Mouse (Mus musculus) right cerebral cortex, postnatal 10 days (tissue): ENCODE data around the gene Cr2.
"Not testable (repeated sequence)": the region's sequence is repeated elsewhere in the genome, so short reads cannot be mapped to it uniquely, and the experiment has no call there.

Experiments
- DNase-seq, 2 experiments: peaks; one replicate each; pipeline ENCODE4 v3.0.0; 2021; ENCODE audit warnings: low spot score in 2 of 2

Cr2 gene

DNA sequence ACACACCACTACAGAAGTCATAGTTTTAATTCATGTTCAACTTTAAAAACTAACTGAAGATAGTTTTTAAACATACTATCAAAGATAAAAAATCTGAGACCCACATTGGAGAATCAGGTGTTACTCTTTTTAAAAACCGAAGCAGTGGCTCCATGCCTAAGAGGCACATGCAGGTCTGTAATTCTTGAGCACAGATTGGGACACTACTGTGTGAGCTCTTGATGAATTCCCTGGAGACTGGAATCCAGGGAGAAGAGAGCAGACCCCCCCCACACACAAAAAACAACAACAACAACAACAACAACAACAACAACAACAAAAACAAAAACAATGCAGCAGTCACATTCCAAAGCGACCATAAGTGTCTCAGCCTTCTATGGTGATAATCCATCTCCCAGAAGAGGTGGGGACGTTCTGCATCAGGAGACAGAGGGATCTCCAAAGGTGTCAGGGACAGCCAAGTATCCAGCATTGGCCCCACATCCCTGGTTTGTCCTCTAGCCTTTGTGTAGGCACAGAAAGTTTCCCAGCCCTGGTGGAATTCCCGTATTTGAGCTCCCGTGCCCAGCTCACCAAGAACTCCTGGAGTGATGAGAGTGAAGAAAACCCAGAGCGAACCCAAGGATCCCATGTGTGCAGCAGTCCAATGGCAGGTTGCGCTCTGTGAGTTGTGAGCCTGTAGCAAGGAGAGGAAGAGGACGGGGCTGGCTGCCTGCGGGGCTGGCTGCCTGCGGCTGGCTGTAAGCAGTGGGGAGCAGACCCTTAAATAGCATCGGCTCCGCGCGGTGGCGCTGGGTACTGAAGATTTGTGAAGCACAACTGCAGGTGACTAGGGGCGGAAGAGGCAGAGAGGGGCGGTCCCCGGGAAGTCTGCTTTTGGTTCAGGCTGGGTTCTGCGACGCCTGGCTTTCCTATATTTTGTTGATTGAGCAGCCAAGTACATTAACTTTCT lies at the start of gene Cr2:
Gene Cr2, minus strand, starts transcription at position 737 of the 952 bp plus-strand sequence.
- peak; percentile 78 to 81 for DNase-seq

DNA sequence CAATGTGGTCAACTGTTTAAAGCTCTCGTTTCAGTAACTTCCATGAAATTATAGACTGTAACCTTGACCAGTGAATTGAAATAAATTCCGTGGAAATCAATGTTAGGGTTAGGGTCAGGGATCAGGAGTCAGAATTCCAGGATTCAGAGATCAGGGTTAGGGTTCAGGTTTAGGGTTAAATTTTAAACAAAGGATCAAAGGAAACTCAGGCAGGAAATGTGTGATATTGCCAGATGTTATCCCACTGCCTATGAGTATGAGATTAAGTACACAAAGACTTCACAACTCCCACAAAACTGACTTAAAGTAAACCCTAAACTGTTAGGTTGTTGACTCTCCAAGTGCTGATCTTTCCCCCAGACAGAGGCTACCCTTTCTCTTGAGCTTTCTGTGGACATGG lies 45.3 kb upstream of the Cr2 start:
- no peak for DNase-seq

DNA sequence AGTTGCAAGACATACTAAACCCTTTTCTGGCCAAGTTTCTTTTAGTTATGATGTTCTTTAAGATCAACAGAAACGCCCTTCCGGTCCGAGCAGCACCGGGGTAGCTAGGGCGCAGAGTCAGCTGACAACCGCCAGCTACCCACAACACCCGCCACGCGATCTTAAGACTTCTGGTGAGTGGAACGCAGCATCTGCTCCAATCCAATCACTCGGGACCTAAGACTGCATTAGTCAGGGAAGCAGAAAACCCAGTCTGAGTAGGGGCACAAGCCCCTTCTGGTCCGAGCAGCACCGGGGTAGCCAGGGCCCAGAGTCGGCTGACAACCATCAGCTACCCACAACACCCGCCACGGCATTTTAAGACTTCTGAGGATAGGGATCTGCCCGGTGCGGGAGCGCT lies 36.3 kb upstream of the Cr2 start:
- DNase-seq, result not testable (repeated sequence)

DNA sequence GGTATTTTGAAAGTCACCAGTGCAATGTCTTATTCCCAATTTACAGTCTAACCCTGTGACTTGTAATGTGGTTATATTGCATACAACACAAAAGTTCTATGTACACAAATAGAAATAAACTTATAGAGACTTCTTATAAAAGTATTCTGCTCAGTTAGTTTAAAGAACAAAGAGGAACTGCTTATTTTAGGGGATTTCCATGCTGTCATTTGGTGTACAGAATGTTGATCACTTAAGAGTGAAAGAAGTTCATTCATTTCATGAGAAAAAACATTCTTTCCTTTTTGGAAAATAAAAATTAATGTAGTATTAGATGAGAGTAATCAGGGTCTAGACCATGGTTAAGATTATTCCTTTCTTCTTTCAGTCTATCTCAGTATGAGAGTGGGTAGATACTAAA lies 8.2 kb upstream of the Cr2 start:
- no peak for DNase-seq

DNA sequence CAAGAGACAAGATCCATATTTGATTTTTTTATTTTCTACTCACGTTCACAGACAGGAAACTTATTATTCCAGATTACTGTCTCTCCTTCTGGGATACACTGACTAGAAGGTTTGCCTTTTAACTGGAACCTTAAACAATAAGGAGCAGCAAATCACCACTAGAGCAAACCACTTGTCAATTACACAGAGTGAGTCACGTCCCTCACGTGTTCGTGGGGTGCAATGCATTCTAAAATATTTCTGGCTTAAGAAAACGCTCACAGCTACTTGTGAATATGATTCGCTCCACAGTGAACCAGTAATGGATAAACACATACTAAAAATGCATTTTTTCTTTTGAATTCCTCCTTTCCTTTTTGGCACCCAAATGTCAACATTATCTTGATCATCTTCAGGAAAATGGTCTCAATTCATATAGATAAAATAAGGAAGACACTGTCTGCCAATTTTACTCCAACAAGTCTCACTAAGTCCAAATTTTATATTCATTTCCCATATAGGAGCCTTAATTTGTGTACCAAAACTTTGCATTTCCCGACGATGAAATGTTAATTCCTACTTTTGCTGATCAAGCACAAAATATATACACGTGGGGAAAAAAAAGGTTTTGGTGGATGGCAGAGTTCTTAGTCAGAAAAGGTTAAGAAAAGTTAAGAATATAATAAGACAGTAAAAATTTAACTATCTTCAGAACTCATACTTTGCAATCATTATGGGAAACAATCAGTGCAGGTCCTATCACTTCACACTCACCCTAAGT lies 11.3 kb downstream of the Cr2 start:
- no peak for DNase-seq

DNA sequence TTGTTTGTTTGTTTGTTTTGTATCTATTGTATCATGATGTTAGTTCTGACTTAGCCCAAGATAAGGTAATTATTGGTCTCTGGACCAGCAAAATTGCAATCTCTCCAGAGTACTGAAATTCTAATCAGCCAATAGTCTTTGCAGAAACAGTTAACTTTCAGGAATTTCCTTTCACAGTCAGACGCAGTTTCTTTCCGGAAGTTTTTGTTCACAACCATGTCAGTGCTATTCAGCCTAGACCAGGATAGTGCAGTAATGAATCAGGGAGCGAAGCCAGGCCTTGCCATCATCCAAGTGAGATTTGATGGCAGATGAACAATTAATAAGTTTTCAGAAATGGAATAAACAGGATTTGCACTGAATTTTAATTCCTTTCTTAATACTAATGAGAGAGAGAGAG lies 44.4 kb downstream of the Cr2 start:
- DNase-seq, result no peak

DNA sequence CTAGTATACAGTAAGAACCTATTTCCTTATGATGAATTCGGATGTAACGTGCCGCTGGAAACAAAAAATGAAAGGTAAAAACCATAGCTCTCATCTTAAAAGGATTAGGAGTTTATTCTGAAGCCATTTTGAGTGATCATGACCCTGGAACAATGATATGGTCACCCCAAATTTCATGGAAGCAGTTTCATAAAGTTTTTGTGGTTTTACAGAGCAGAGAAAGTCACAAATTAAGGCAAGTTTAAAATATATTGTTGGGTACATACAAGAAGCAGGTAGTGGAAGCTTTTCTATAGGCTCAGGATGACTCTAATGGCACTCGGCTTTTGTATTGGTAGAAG lies 44.9 kb downstream of the Cr2 start:
- no peak for DNase-seq

DNA sequence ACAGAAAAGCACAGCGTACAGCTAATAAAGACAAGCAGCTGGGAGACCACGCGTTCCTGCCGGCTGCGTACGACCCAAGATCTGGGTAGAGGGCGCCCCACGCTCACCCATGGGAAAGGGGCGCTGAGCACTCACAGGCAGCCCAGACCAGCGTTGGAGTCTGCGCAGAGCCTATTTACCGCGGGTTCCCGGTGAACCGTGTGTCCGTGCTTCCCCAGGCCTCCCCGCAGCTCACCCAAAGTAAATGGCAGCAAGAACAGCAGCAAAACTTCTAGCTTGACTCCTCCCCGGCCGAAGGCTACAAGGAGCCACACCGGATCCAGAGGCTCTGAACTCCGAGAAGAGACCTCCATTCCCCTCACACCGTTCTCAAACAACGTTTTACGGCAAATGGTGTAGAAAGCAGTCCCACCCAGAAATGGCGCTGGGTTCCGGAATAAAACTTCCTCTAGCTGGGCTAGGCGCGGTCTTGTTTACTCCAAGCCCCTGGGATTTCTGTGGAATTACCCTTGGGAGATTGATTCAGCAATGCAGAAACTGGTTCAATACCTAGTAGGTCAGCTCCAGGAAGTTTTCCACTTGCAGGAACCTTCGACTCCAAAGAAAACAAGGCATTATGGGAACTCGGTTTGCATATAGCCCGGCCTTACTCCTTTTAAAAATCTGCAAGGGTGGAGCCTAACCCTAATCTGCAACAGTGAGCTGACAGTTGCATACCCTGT lies 45.4 kb downstream of the Cr2 start, which contains the start of gene Cr1l:
Gene Cr1l, minus strand, starts transcription at position 634 of the 722 bp plus-strand sequence.
- peak; percentile 93 to 94 for DNase-seq

DNA sequence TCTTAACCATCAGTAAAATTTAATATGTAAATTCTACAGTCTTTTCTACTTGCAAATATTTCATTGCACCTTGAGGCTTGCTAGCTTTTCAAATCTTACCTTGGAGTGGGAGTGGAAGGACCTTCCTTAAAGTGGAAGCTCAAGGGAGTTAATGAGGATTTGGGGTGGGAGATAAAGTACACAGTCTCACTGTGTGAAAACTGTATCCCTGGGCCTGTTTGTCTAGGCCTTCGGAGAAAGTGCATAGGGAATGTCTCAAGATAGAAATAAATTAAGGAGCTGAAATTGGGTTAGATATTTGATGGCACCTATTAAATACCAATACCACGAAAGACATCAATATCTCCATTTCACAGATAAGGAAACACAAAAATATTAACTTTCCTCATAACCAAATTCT lies 46.0 kb downstream of the Cr2 start:
- no peak for DNase-seq

DNA sequence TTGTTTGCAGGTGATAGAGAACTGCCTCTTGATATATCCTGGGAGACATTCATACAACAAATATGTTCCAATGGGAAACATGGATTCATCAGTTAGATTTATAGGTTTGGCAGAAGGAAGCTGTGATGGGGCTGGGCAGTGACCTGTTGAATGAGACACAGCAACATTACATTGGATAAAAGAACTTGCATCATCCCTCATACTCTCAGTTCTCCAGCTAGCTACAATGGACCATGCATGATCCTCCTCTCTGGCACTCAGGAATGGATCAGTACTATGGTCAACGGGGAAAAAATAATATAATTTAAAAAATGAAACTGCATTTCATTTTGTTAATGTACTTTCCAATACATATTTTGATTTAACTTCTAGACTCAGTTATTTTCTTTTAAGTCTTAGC lies 46.6 kb downstream of the Cr2 start:
- DNase-seq, result no peak

DNA sequence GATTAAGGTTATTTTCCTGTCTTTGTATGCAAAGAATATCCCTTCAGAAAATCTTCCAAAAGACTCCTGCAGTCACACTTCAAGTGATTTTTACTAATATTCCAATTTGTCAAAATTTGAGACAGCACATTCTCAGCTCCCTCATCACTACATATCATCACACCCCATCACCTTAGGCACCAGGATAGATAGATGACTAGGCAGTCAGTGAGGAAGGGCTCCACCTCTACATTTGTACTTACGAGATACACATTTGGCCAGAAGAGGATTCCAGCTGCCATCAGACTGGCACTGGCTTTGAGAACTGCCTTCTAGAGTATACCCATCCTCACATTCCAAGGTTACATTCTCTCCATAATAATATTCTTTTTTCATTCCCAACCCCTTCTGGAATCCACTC lies 62.1 kb downstream of the Cr2 start:
- no peak for DNase-seq

DNA sequence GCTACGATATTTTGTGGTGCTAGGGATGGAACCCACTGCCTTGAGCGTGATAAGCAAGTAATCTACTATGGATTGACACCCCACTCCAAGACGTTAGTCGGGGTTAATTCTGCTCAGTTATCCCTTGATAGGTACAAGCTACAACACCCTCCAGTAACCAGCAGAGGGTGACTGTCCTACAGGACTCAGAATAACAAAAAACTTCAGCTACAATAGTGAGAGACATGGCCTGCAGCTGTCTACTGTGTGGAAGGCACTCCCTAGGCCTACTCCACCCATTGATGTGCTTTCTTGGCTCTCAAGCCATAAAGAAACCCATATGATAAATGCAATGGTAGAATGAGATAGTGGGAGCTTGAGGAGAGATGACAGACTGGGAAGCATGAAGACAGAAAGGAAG lies 62.9 kb downstream of the Cr2 start:
- DNase-seq, result no peak

DNA sequence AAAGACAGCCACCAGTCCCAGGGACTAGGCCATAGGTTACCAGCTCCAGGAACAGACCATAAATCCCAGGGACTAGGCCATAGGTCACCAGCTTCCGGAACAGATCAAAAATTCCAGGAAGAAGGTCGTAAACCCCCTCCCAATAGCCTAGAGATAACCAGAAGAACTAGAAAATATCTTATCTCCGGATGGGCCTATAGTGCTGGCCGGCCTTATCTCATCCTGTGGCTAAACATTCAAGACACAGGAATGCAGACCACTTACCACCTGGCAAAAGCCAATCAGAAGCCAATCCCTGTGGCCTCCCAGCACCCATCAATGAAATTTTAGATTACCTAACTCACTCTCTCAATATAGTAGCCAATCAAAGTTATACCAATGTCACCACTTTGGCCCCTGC lies 75.8 kb downstream of the Cr2 start:
- no peak for DNase-seq

DNA sequence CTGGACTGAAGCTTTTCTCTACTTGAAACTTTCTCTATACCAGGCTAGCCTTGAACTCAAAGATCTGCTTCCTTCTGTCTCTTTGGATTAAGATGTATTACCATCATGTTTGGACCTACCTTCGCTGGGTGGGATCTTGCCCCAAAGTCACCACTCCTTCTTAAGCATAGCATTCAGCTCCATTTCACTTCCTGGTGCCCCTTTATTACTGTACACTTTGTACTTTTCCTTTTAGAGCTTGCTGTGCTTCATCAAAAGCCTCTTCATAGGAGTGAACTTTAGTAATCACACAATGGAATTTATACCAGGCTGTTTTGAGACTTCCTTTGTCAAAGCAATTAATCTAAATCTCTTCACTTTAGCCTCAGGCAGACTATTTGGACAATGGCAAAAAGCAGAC lies 78.5 kb downstream of the Cr2 start:
- DNase-seq, result no peak

DNA sequence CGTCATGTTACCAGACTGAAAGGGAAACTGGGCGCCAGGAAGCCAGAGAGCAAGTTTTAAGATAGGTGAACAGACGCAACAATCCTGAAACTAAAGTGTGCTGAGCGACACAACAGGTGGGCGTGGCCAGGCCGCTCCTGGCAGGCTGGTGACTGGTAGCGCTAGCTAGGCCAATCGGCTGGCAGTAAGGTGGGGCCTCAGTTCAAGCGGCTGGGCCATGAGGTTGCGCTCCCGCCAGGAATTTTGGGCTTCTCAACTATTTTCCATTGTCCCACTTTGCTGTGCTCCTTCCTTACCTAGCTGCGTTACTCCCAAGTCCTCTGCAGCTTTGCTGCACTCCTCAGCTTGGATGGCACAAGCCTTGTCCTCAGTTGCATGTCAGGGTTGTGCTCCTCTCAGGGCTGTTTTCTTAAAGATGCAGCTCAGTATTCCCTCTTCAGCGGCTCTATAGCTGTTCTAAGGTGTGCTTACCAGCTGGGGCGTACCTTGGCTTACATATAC lies 84.2 kb downstream of the Cr2 start, which contains the start of gene Cd46:
Gene Cd46, minus strand, starts transcription at position 30 of the 501 bp plus-strand sequence.
- DNase-seq, result peak; percentile 40 to 45

DNA sequence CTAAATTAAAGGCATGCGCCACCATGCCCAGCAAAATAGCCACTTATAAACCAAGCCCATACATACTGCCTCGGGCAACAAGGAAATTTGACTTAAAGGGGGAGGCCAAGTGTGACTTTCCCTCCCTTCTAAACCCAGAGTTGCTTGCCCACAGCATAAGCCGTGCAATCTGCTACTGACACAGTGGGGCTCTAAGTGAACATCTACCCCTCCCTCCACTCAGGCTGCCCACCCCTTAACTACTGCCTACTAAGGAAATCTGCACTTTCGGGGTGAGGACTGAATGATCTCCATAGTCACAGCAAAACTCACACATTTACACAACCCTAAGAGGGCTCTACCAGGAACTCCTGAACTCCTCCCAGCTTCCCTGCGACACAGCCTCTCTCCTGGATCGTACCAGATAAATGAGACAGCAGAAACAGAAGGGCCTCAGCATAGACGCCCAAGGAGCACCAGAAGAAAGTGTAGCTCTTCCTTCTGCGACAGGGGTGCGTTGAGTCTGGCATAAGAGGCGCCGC lies 84.8 kb downstream of the Cr2 start:
- no peak for DNase-seq
